Mouse (Mus musculus): ENCODE measurements around the gene Cat. TPM values are rescaled to one million over a fixed set of nuclear protein-coding genes. Genes with fewer than 3 reads are reported as not detected.

The Cat gene
- polyA plus RNA-seq, 1 experiment from 2014 or later, result 92.2 TPM

- Histone ChIP-seq H3K36me3 (ENCODE audit: control insufficient read depth, insufficient read depth) (peaks cover 57% of the 10 kb centered on the region), H3K4me3 (ENCODE audit: low read length) (no peak overlapping the region), H3K9ac (ENCODE audit: low read length) (no peak overlapping the region), H3K27me3 (ENCODE audit: control insufficient read depth, insufficient read depth, low read length) (no peaks in the 10 kb centered on the region), H3K4me1 (ENCODE audit: control insufficient read depth, insufficient read depth, low read length) (no peaks in the 10 kb centered on the region), H3K4me2 (ENCODE audit: low read depth, low read length) (no peak overlapping the region), H3K9me3 (replicated peaks; ENCODE audit: control insufficient read depth, low read length) (no peaks in the 10 kb centered on the region), H3K27ac (ENCODE audit: low read length) (no peak overlapping the region)
- ATAC-seq (replicated peaks; ENCODE audit: extremely low read depth, insufficient read depth, low FRiP score), result no peak
- 93% methylated on average over 11 of the region's 11 CpGs for WGBS
Measured at GRCm38 (mm10) chr2:103465429-103465828, 19.5 kb downstream of the Cat start.

GRCm38 (mm10) chr2:103464524-103464923 is 20.4 kb downstream of the Cat start:
- no peaks in the 10 kb centered on the region for H3K9me3 ChIP-seq (replicated peaks; ENCODE audit: control insufficient read depth, low read length)
- 95% methylated on average over 8 of the region's 8 CpGs for WGBS
- peaks cover 58% of the 10 kb centered on the region for H3K36me3 ChIP-seq (ENCODE audit: control insufficient read depth, insufficient read depth)
- no peaks in the 10 kb centered on the region for H3K27me3 ChIP-seq (ENCODE audit: control insufficient read depth, insufficient read depth, low read length)
- H3K27ac ChIP-seq (ENCODE audit: low read length), result no peak overlapping the region
- no peak overlapping the region for H3K9ac ChIP-seq (ENCODE audit: low read length)
- no peak overlapping the region for H3K4me3 ChIP-seq (ENCODE audit: low read length)
- ATAC-seq (replicated peaks; ENCODE audit: extremely low read depth, insufficient read depth, low FRiP score), result no peak
- H3K4me1 ChIP-seq (ENCODE audit: control insufficient read depth, insufficient read depth, low read length), result no peaks in the 10 kb centered on the region
- no peak overlapping the region for H3K4me2 ChIP-seq (ENCODE audit: low read depth, low read length)

GRCm38 (mm10) chr2:103462746-103463145 is 22.2 kb downstream of the Cat start:
- 88% methylated on average over 5 of the region's 5 CpGs for WGBS
- no peak overlapping the region for H3K9ac ChIP-seq (ENCODE audit: low read length)
- no peak overlapping the region for H3K27ac ChIP-seq (ENCODE audit: low read length)
- no peak for ATAC-seq (replicated peaks; ENCODE audit: extremely low read depth, insufficient read depth, low FRiP score)
- H3K27me3 ChIP-seq (ENCODE audit: control insufficient read depth, insufficient read depth, low read length), result no peaks in the 10 kb centered on the region
- H3K4me1 ChIP-seq (ENCODE audit: control insufficient read depth, insufficient read depth, low read length), result no peaks in the 10 kb centered on the region
- no peak overlapping the region for H3K4me3 ChIP-seq (ENCODE audit: low read length)
- peaks cover 60% of the 10 kb centered on the region for H3K36me3 ChIP-seq (ENCODE audit: control insufficient read depth, insufficient read depth)
- no peak overlapping the region for H3K4me2 ChIP-seq (ENCODE audit: low read depth, low read length)
- H3K9me3 ChIP-seq (replicated peaks; ENCODE audit: control insufficient read depth, low read length), result no peaks in the 10 kb centered on the region

- Histone ChIP-seq H3K27me3 (ENCODE audit: control insufficient read depth, insufficient read depth, low read length) (no peaks in the 10 kb centered on the region), H3K36me3 (ENCODE audit: control insufficient read depth, insufficient read depth) (peaks cover 53% of the 10 kb centered on the region), H3K27ac (ENCODE audit: low read length) (no peak overlapping the region), H3K9ac (ENCODE audit: low read length) (no peak overlapping the region), H3K4me2 (ENCODE audit: low read depth, low read length) (no peak overlapping the region), H3K4me1 (ENCODE audit: control insufficient read depth, insufficient read depth, low read length) (no peaks in the 10 kb centered on the region), H3K4me3 (ENCODE audit: low read length) (no peak overlapping the region), H3K9me3 (replicated peaks; ENCODE audit: control insufficient read depth, low read length) (no peaks in the 10 kb centered on the region)
- no peak for ATAC-seq (replicated peaks; ENCODE audit: extremely low read depth, insufficient read depth, low FRiP score)
- 50% methylated on average over 9 of the region's 9 CpGs for WGBS
Measured at GRCm38 (mm10) chr2:103461743-103462142, 23.2 kb downstream of the Cat start.

GRCm38 (mm10) chr2:103461210-103461609 is 23.8 kb downstream of the Cat start:
- no peak; the same call in 1 of the 2 replicates for ATAC-seq (replicated peaks; ENCODE audit: extremely low read depth, insufficient read depth, low FRiP score)
- H3K9ac ChIP-seq (ENCODE audit: low read length), result no peak overlapping the region
- 74% methylated on average over 8 of the region's 8 CpGs for WGBS
- no peak overlapping the region for H3K4me3 ChIP-seq (ENCODE audit: low read length)
- no peak overlapping the region for H3K4me2 ChIP-seq (ENCODE audit: low read depth, low read length)
- H3K4me1 ChIP-seq (ENCODE audit: control insufficient read depth, insufficient read depth, low read length), result no peaks in the 10 kb centered on the region
- no peaks in the 10 kb centered on the region for H3K9me3 ChIP-seq (replicated peaks; ENCODE audit: control insufficient read depth, low read length)
- no peaks in the 10 kb centered on the region for H3K27me3 ChIP-seq (ENCODE audit: control insufficient read depth, insufficient read depth, low read length)
- peaks cover 54% of the 10 kb centered on the region for H3K36me3 ChIP-seq (ENCODE audit: control insufficient read depth, insufficient read depth)
- no peak overlapping the region for H3K27ac ChIP-seq (ENCODE audit: low read length)

GRCm38 (mm10) chr2:103459069-103459468 is 25.9 kb downstream of the Cat start:
- Histone ChIP-seq H3K4me1 (ENCODE audit: control insufficient read depth, insufficient read depth, low read length) (no peaks in the 10 kb centered on the region), H3K4me2 (ENCODE audit: low read depth, low read length) (no peak overlapping the region), H3K9ac (ENCODE audit: low read length) (no peak overlapping the region), H3K27me3 (ENCODE audit: control insufficient read depth, insufficient read depth, low read length) (no peaks in the 10 kb centered on the region), H3K27ac (ENCODE audit: low read length) (no peak overlapping the region), H3K9me3 (replicated peaks; ENCODE audit: control insufficient read depth, low read length) (no peaks in the 10 kb centered on the region), H3K36me3 (ENCODE audit: control insufficient read depth, insufficient read depth) (peaks cover 49% of the 10 kb centered on the region), H3K4me3 (ENCODE audit: low read length) (no peak overlapping the region)
- no peak for ATAC-seq (replicated peaks; ENCODE audit: extremely low read depth, insufficient read depth, low FRiP score)
- WGBS, result 94% methylated on average over 10 of the region's 10 CpGs

- Histone ChIP-seq H3K4me2 (ENCODE audit: low read depth, low read length) (no peak overlapping the region), H3K36me3 (ENCODE audit: control insufficient read depth, insufficient read depth) (peaks cover 50% of the 10 kb centered on the region), H3K9ac (ENCODE audit: low read length) (no peak overlapping the region), H3K4me1 (ENCODE audit: control insufficient read depth, insufficient read depth, low read length) (no peaks in the 10 kb centered on the region), H3K4me3 (ENCODE audit: low read length) (no peak overlapping the region), H3K27me3 (ENCODE audit: control insufficient read depth, insufficient read depth, low read length) (no peaks in the 10 kb centered on the region), H3K9me3 (replicated peaks; ENCODE audit: control insufficient read depth, low read length) (no peaks in the 10 kb centered on the region), H3K27ac (ENCODE audit: low read length) (no peak overlapping the region)
- WGBS, result 88% methylated on average over 7 of the region's 7 CpGs
- ATAC-seq (replicated peaks; ENCODE audit: extremely low read depth, insufficient read depth, low FRiP score), result no peak
Measured at GRCm38 (mm10) chr2:103457628-103458027, 27.3 kb downstream of the Cat start.

- H3K9me3 ChIP-seq (replicated peaks; ENCODE audit: control insufficient read depth, low read length), result no peaks in the 10 kb centered on the region
- H3K4me1 ChIP-seq (ENCODE audit: control insufficient read depth, insufficient read depth, low read length), result no peaks in the 10 kb centered on the region
- peaks cover 47% of the 10 kb centered on the region for H3K36me3 ChIP-seq (ENCODE audit: control insufficient read depth, insufficient read depth)
- H3K9ac ChIP-seq (ENCODE audit: low read length), result no peak overlapping the region
- no peak overlapping the region for H3K4me3 ChIP-seq (ENCODE audit: low read length)
- no peak for ATAC-seq (replicated peaks; ENCODE audit: extremely low read depth, insufficient read depth, low FRiP score)
- no peak overlapping the region for H3K27ac ChIP-seq (ENCODE audit: low read length)
- 85% methylated on average over 5 of the region's 5 CpGs for WGBS
- no peak overlapping the region for H3K4me2 ChIP-seq (ENCODE audit: low read depth, low read length)
- H3K27me3 ChIP-seq (ENCODE audit: control insufficient read depth, insufficient read depth, low read length), result no peaks in the 10 kb centered on the region
Measured at GRCm38 (mm10) chr2:103457048-103457447, 27.9 kb downstream of the Cat start.

- no peak overlapping the region for H3K27ac ChIP-seq (ENCODE audit: low read length)
- no peaks in the 10 kb centered on the region for H3K9me3 ChIP-seq (replicated peaks; ENCODE audit: control insufficient read depth, low read length)
- peaks cover 47% of the 10 kb centered on the region for H3K36me3 ChIP-seq (ENCODE audit: control insufficient read depth, insufficient read depth)
- no peak for ATAC-seq (replicated peaks; ENCODE audit: extremely low read depth, insufficient read depth, low FRiP score)
- no peaks in the 10 kb centered on the region for H3K4me1 ChIP-seq (ENCODE audit: control insufficient read depth, insufficient read depth, low read length)
- H3K4me2 ChIP-seq (ENCODE audit: low read depth, low read length), result no peak overlapping the region
- H3K9ac ChIP-seq (ENCODE audit: low read length), result no peak overlapping the region
- 16% methylated on average over 10 of the region's 10 CpGs for WGBS
- no peaks in the 10 kb centered on the region for H3K27me3 ChIP-seq (ENCODE audit: control insufficient read depth, insufficient read depth, low read length)
- no peak overlapping the region for H3K4me3 ChIP-seq (ENCODE audit: low read length)
Measured at GRCm38 (mm10) chr2:103456646-103457045, 28.3 kb downstream of the Cat start.

- Histone ChIP-seq H3K4me2 (ENCODE audit: low read depth, low read length) (no peak overlapping the region), H3K36me3 (ENCODE audit: control insufficient read depth, insufficient read depth) (peaks cover 47% of the 10 kb centered on the region), H3K4me1 (ENCODE audit: control insufficient read depth, insufficient read depth, low read length) (no peaks in the 10 kb centered on the region), H3K4me3 (ENCODE audit: low read length) (no peak overlapping the region), H3K27me3 (ENCODE audit: control insufficient read depth, insufficient read depth, low read length) (no peaks in the 10 kb centered on the region), H3K9me3 (replicated peaks; ENCODE audit: control insufficient read depth, low read length) (no peaks in the 10 kb centered on the region), H3K9ac (ENCODE audit: low read length) (no peak overlapping the region), H3K27ac (ENCODE audit: low read length) (no peak overlapping the region)
- 97% methylated on average over 7 of the region's 7 CpGs for WGBS
- ATAC-seq (replicated peaks; ENCODE audit: extremely low read depth, insufficient read depth, low FRiP score), result no peak
Measured at GRCm38 (mm10) chr2:103455748-103456147, 29.2 kb downstream of the Cat start.
